In the genomic region with DNA sequence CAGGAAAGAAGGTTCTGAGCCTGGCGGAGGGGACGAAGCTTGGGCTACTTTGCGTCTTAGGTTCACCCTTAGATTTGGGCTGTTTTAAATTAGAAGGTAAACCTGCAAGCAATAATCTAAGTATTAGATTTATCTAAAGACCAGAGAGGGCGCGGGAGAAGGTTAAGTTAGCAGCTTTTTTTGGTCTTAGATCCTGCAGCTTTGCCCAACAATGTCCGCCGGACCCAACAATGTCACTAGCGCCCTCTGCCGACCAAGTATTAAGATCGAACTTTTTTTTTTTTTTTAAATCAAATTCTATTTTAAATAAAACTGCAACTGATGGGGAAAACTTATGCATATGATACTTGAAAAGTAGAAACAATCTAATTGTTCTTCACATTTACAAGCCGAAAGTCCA, we compare ENCODE assay signal across 9 mouse cellular contexts. TPM values are rescaled to one million over a fixed set of nuclear protein-coding genes. Genes with fewer than 3 reads are reported as not detected.
DNase-seq lines count a peak whose midpoint lies in the region; ATAC-seq and TF ChIP-seq lines count a peak whose summit lies in the region.
"Had no signal": no experiment of that assay in that cellular context is flagged by ENCODE, and none has a peak within 500 bp of the region (broad histone marks: within the 10 kb centered on the region; RNA-seq: fewer than 3 reads in every experiment).

No protein-coding gene starts in this region.

- peak; percentile 58 for DNase-seq in forebrain, embryonic 14.5 days (ENCODE audit: low spot score)
- DNase-seq in right cerebral cortex, postnatal 4 days, result peak; percentile 68
- no peak for DNase-seq in right cerebral cortex, adult 18-20 months
- DNase-seq in cerebellum, adult 9-10 months, result peak; percentile 45
- peak; percentile 50 for DNase-seq in heart, postnatal 0 days (ENCODE audit: low spot score)

- no peaks in the 10 kb centered on the region for H3K27me3 ChIP-seq in forebrain, embryonic 14.5 days (replicated peaks; ENCODE audit: control insufficient read depth, insufficient read depth, low read length)
- no peaks in the 10 kb centered on the region for H3K27me3 ChIP-seq in forebrain, embryonic 13.5 days
- H3K27me3 ChIP-seq in heart, postnatal 0 days (ENCODE audit: control insufficient read depth, insufficient read depth, low read length), result no peaks in the 10 kb centered on the region
- H3K27me3 ChIP-seq: stomach, embryonic 15.5 days had no signal

- ATAC-seq in forebrain, embryonic 14.5 days, result no peak
- ATAC-seq in forebrain, embryonic 13.5 days, result no peak
- no peak for ATAC-seq in heart, postnatal 0 days (ENCODE audit: insufficient read depth, low read depth)
- ATAC-seq in megakaryocyte progenitor cell, adult 5-6 weeks (replicated peaks; ENCODE audit: poor library complexity), result peak; percentile 43; the same call in 1 of the 2 replicates
- ATAC-seq in erythroid progenitor cell, adult 5-6 weeks (replicated peaks; ENCODE audit: low FRiP score, poor library complexity, severe bottlenecking), result no peak

- no peak overlapping the region for H3K9ac ChIP-seq in forebrain, embryonic 14.5 days (ENCODE audit: low read length)
- H3K9ac ChIP-seq in forebrain, embryonic 13.5 days, result no peak overlapping the region
- no peak overlapping the region for H3K9ac ChIP-seq in heart, postnatal 0 days (replicated peaks; ENCODE audit: low read depth, low read length)
- H3K9ac ChIP-seq: stomach, embryonic 15.5 days had no signal

- H3K4me2 ChIP-seq in forebrain, embryonic 14.5 days (ENCODE audit: low read length), result no peak overlapping the region
- H3K4me2 ChIP-seq in forebrain, embryonic 13.5 days, result no peak overlapping the region
- H3K4me2 ChIP-seq in heart, postnatal 0 days (ENCODE audit: low read depth, low read length), result no peak overlapping the region
- H3K4me2 ChIP-seq: stomach, embryonic 15.5 days had no signal

- no peak overlapping the region for H3K4me3 ChIP-seq in forebrain, embryonic 14.5 days (ENCODE audit: low read depth, low read length)
- H3K4me3 ChIP-seq in forebrain, embryonic 13.5 days, result no peak overlapping the region
- H3K4me3 ChIP-seq in heart, postnatal 0 days (ENCODE audit: low read depth, low read length), result no peak overlapping the region
- H3K4me3 ChIP-seq: stomach, embryonic 15.5 days had no signal

- H3K27ac ChIP-seq in forebrain, embryonic 14.5 days (ENCODE audit: low read depth, low read length), result no peak overlapping the region
- no peak overlapping the region for H3K27ac ChIP-seq in forebrain, embryonic 13.5 days
- no peak overlapping the region for H3K27ac ChIP-seq in heart, postnatal 0 days (ENCODE audit: low read depth)
- H3K27ac ChIP-seq: stomach, embryonic 15.5 days had no signal

- TF ChIP-seq CTCF in heart, postnatal 0 days (IDR thresholded peaks at IDR 0.05; ENCODE audit: low read depth), result peak; percentile 36; the same call in 1 of the 2 replicates

- no peaks in the 10 kb centered on the region; the same call in 1 of the 2 replicates for H3K4me1 ChIP-seq in forebrain, embryonic 14.5 days (ENCODE audit: control insufficient read depth, insufficient read depth, low read length)
- peaks cover 3% of the 10 kb centered on the region; the same call in 1 of the 2 replicates for H3K4me1 ChIP-seq in forebrain, embryonic 13.5 days
- H3K4me1 ChIP-seq in heart, postnatal 0 days (ENCODE audit: control insufficient read depth, insufficient read depth), result no peaks in the 10 kb centered on the region
- H3K4me1 ChIP-seq: stomach, embryonic 15.5 days had no signal

- no peak for TF ChIP-seq EP300 in heart, postnatal 0 days (IDR thresholded peaks at IDR 0.05; ENCODE audit: low read depth)

- WGBS in forebrain, embryonic 14.5 days, result 36% methylated on average over 11 of the region's 11 CpGs
- WGBS in forebrain, embryonic 13.5 days, result 37% methylated on average over 11 of the region's 11 CpGs
- WGBS in heart, postnatal 0 days, result 28% methylated on average over 11 of the region's 11 CpGs

- no peaks in the 10 kb centered on the region for H3K9me3 ChIP-seq in forebrain, embryonic 14.5 days (replicated peaks; ENCODE audit: control insufficient read depth, low read length)
- no peaks in the 10 kb centered on the region for H3K9me3 ChIP-seq in forebrain, embryonic 13.5 days (replicated peaks)
- H3K9me3 ChIP-seq in heart, postnatal 0 days (replicated peaks; ENCODE audit: control insufficient read depth, low read length), result no peaks in the 10 kb centered on the region
- H3K9me3 ChIP-seq: stomach, embryonic 15.5 days had no signal

- no peaks in the 10 kb centered on the region for H3K36me3 ChIP-seq in forebrain, embryonic 14.5 days (ENCODE audit: control insufficient read depth, insufficient read depth, low read length)
- peaks cover 4% of the 10 kb centered on the region; the same call in 1 of the 2 replicates for H3K36me3 ChIP-seq in forebrain, embryonic 13.5 days (ENCODE audit: poor library complexity, severe bottlenecking)
- no peaks in the 10 kb centered on the region for H3K36me3 ChIP-seq in heart, postnatal 0 days (replicated peaks; ENCODE audit: control insufficient read depth, insufficient read depth, low read length)
- H3K36me3 ChIP-seq: stomach, embryonic 15.5 days had no signal

RNA-seq across cellular contexts. Expression of a gene that starts 18.6 kb away (rescaled TPM):
- 3.6 and 4.8 TPM in 2 replicates for polyA plus RNA-seq in forebrain, embryonic 14.5 days (2014; fragmentation: Nextera tagmentation; extraction: Ambion mirVana)
- polyA plus RNA-seq in forebrain, embryonic 13.5 days (2015; fragmentation: Nextera tagmentation; extraction: Ambion mirVana), result 1.5 and 3.6 TPM in 2 replicates
- 0.08 TPM in 1 of 2 replicates, not detected in the other for total RNA-seq in heart, postnatal 0 days (2014; rRNA removed; ENCODE audit: low replicate concordance)
- 0.05 and 0.10 TPM in 2 replicates for polyA plus RNA-seq in heart, postnatal 0 days (2015; fragmentation: Nextera tagmentation; extraction: Ambion mirVana)
- total RNA-seq in megakaryocyte progenitor cell, adult 5-6 weeks (2015), result 0.47 and 0.54 TPM in 2 replicates
- 0.17 and 0.75 TPM in 2 replicates for total RNA-seq in megakaryocyte progenitor cell, adult 5-6 weeks (2017)
- total RNA-seq in erythroid progenitor cell, adult 5-6 weeks (2015; ENCODE audit: low replicate concordance), result 2.2 TPM in 1 of 2 replicates, not detected in the other
- not detected in 2 replicates for total RNA-seq in erythroid progenitor cell, adult 5-6 weeks (2017; ENCODE audit: low replicate concordance)
